Mouse (Mus musculus): ENCODE data around the gene Gm5478. TPM values are rescaled to one million over a fixed set of nuclear protein-coding genes. Genes with fewer than 3 reads are reported as not detected.
"Not testable (repeated sequence)": the region's sequence is repeated elsewhere in the genome, so short reads cannot be mapped to it uniquely, and the experiment has no call there.

Gene Gm5478
- not detected for total RNA-seq (2021)
- long read RNA-seq, experiment 1 = 0 reads
- long read RNA-seq, experiment 2 = 0 reads

- DNase-seq (ENCODE audit: low spot score in 2 of 2) = no peak
Measured at GRCm38 (mm10) chr15:101647280-101647679, at the start of gene Gm5478. Gene Gm5478 (minus strand): TSS chr15:101647380.

- no peak for DNase-seq (ENCODE audit: low spot score in 2 of 2)
Measured at GRCm38 (mm10) chr15:101694207-101694606, 47.0 kb upstream of the Gm5478 start, which contains the start of gene Krt6a. Gene Krt6a (minus strand): TSS chr15:101694307.

GRCm38 (mm10) chr15:101690460-101690859 is 43.3 kb upstream of the Gm5478 start:
- DNase-seq (ENCODE audit: low spot score in 2 of 2) = not testable (repeated sequence)

- no peak for DNase-seq (ENCODE audit: low spot score in 2 of 2)
Measured at GRCm38 (mm10) chr15:101688161-101688560, 41.0 kb upstream of the Gm5478 start.

- no peak for DNase-seq (ENCODE audit: low spot score in 2 of 2)
Measured at GRCm38 (mm10) chr15:101680187-101680586, 33.0 kb upstream of the Gm5478 start, which contains the start of gene Krt6b. Gene Krt6b (minus strand): TSS chr15:101680287.

- no peak for DNase-seq (ENCODE audit: low spot score in 2 of 2)
Measured at GRCm38 (mm10) chr15:101675978-101676377, 28.8 kb upstream of the Gm5478 start.

GRCm38 (mm10) chr15:101652736-101653265 is 5.6 kb upstream of the Gm5478 start:
- DNase-seq (ENCODE audit: low spot score in 2 of 2) = no peak

GRCm38 (mm10) chr15:101627884-101628283 is 19.3 kb downstream of the Gm5478 start, which contains the start of gene Gm5414:
Gene Gm5414 (minus strand): TSS chr15:101628188.
- no peak for DNase-seq (ENCODE audit: low spot score in 2 of 2)

GRCm38 (mm10) chr15:101599123-101599522 is 48.1 kb downstream of the Gm5478 start:
- no peak for DNase-seq (ENCODE audit: low spot score in 2 of 2)

Small RNA genes within 50 kb of the gene (microRNA-seq; reads per million reads assigned to microRNA genes)
- gene Gm44342 (not detected), gene Gm44383 (not detected), gene Gm44479 (not detected)

Other genes with a start within 250 kb of the Gm5478 start
- under 1 TPM; 0.22 to 0.39 TPM for gene Krt7, start 236.3 kb downstream of the Gm5478 start, total RNA-seq (2021)
- under 1 TPM; 0.13 to 0.15 TPM for gene Krt87, start 208.6 kb downstream of the Gm5478 start, total RNA-seq (2021)
- gene Krt88, start 199.6 kb downstream of the Gm5478 start, total RNA-seq (2021) = not detected
- not detected for gene Krt81, start 183.6 kb downstream of the Gm5478 start, total RNA-seq (2021)
- gene Krt86, start 173.9 kb downstream of the Gm5478 start, total RNA-seq (2021) = not detected
- under 1 TPM in 1 of 2 experiments, not detected in 1; 0.21 TPM for gene Krt83, start 155.9 kb downstream of the Gm5478 start, total RNA-seq (2021)
- under 1 TPM in 1 of 2 experiments, not detected in 1; 0.36 TPM for gene Gm49425, start 130.1 kb downstream of the Gm5478 start, total RNA-seq (2021)
- gene Krt84, start 114.6 kb downstream of the Gm5478 start, total RNA-seq (2021) = not detected
- gene Krt82, start 96.7 kb downstream of the Gm5478 start, total RNA-seq (2021) = not detected
- not detected for gene Krt90, start 84.4 kb downstream of the Gm5478 start, total RNA-seq (2021)
- under 1 TPM in 1 of 2 experiments, not detected in 1; 0.08 TPM for gene Krt75, start 73.5 kb downstream of the Gm5478 start, total RNA-seq (2021)
- gene Gm5414, start 19.2 kb downstream of the Gm5478 start, total RNA-seq (2021) = not detected
- gene Krt6b, start 32.9 kb upstream of the Gm5478 start, total RNA-seq (2021) = under 1 TPM in 1 of 2 experiments, not detected in 1; 0.13 TPM
- under 1 TPM in 1 of 2 experiments, not detected in 1; 0.23 TPM for gene Krt6a, start 46.9 kb upstream of the Gm5478 start, total RNA-seq (2021)
- gene Krt5, start 65.5 kb upstream of the Gm5478 start, total RNA-seq (2021) = 1 to 10 TPM in 1 of 2 experiments, under 1 TPM in 1; 0.39 to 1.9 TPM
- under 1 TPM in 1 of 2 experiments, not detected in 1; 0.39 TPM for gene Krt71, start 95.7 kb upstream of the Gm5478 start, total RNA-seq (2021)
- not detected for gene Krt72, start 139.1 kb upstream of the Gm5478 start, total RNA-seq (2021)
- under 1 TPM in 1 of 2 experiments, not detected in 1; 0.21 TPM for gene Krt73, start 155.0 kb upstream of the Gm5478 start, total RNA-seq (2021)
- gene Krt2, start 170.8 kb upstream of the Gm5478 start, total RNA-seq (2021) = not detected
- 1 to 10 TPM in 1 of 2 experiments, under 1 TPM in 1; 0.81 to 3.1 TPM for gene Krt1, start 203.4 kb upstream of the Gm5478 start, total RNA-seq (2021)
- gene Krt77, start 222.3 kb upstream of the Gm5478 start, total RNA-seq (2021) = not detected
- not detected for gene Krt76, start 245.5 kb upstream of the Gm5478 start, total RNA-seq (2021)

All from gastrocnemius, postnatal 4 days (tissue).